Mouse (Mus musculus): ENCODE measurements around the gene Snx5.

Snx5 gene

DNA sequence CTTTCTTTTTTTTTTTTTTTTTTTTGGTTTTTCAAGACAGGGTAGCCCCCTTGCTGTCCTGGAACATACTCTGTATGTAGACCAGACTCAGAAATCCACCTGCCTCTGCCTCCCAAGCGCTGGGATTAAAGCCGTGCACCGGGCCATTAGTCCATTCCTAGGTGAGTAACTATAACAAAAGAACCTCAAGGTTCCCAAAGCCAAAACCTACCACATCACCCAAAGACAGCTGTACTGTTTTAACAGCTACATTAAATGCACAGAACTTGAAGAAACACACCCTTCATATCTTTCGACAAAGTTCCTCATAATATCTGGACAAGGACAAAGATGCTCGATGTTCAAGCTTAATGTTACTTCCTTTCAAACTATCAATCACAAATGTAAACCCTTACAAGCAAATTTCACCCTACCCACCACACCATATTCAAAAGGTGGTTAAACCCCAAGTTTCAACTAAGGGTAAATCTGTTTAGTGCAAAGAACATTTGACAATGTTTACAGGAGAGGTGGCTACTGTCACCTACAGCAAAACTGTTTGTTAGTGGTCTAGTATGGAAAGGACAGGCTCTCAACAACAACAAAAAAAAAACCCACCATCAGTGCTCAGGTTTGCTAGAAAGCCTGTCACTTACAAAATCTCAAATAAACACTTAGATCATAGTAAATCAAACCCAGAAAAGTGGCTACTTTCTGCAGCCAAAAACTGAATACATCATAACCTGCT is 3.5 kb downstream of the Snx5 start:
- DNase-seq = no peak

DNA sequence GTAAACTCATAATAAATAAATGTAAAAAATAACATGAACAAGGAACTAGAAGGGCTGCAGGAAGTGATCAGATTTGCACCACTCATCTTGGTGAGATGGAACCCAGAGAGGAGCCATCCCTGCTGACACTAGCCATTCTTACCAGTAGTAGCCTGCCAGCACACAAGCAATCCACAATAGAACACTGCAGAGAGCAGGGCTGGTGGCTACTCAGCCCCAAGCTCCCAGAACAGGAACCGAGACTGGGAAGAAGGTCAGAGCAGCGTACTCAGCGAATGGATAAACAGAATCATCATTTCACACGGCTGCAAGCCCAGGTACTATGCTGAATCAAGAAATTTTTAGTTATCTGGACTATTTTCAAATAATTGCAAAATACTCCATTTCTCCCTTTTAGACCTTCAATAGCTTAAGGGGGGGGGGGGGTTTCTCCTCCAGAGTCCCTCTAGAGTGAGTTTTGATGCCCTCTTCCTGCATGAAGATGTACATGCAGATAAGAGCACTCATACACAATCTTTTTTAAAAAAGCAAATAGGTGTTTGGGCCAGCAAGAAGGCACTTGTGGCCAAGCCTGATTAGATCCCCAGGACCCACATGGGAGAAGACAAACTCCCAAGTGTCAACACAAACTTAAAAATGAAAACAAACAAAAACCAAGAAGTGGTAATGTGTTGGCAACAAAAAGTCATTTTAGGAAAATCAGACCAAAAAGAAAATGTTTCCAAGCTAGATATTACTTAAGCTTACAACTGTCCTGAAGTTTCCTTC is 4.6 kb downstream of the Snx5 start:
- no peak for DNase-seq

DNA sequence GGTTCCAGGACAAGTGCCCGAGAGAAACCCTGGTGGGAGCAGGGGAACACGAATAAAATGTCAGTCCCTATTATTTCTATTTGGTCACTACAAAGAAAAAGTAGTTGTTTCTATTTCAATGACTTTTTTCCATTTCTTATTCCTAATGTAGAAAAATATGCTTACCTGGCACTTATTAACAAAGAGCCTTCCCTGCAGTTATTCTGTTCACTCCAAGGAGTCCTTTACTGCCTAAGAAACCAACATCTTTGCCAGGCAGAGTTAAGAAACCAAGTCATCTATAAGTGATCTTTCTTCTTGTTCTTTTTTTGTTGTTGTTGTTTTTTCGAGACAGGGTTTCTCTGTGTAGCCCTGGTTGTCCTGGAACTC is 5.6 kb downstream of the Snx5 start:
- no peak for DNase-seq

DNA sequence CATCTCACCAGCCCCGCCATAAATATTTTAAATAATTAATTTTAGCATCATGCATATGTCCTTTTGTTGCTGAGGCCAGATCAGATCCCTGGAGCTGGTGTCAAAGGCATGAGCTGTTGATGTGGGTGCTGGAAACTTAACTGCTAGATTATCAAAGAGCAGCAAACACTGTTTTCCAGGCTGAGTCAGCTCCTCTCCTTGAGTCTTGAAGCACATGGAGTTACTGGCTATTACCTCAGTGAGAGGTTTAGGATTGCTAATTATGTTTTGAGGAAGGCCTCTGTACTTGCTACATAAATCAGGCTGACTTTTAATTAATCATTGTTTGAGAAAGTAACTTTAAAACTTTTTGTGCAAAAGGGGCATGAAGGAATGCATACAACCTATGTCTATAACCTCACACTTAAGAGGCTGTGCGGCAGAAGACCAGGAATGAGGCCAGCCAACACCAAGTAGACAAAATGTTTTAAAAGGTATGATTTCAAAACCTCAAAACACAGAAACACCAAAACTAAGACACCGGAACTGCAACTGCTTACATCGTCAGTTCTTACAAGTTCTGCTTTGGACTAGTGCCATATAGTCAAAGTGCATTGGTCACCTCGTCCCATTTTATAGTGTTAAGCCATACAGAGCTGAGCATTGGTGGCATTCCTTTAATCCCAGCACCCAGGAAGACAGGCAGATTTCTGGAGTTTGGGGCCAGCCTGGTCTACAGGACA is 6.1 kb downstream of the Snx5 start:
- no peak for DNase-seq

DNA sequence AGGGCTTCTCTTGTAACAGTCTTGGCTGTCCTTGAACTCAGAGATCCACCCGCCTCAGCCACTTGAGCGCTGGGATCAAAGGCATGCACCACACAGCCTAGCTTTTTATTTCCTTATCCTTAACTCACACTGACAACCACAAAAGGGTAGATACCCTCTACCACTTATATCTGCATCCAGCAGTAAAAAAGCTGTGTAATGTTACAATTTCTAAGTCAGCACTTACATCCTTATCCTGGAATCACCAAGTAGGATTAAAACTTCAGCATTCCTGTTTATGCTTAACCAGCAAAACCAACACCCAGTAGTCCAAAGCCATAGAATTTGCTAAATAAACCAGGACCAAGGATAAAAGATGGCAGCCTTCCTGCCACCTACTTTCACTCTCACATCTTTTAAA is 7.9 kb downstream of the Snx5 start:
- DNase-seq = no peak

DNA sequence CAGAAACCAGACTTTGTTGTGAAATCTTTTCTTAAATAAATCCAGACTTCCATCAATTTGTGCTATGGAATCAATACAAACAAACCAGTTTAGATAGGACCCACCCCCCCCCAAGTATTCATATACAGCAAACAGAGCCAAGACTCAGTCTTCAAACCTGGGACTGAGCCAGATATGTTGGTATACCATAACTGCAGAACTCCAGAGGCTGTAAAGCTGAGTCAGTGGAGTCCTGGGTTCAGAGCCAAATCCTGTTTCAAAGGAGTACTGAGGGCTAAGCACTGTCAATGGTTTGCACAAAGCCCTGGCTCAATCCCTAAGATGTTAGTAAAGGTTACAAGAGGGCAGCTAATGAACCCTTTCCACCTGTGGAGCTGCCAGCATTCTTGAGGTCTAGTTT is 20.6 kb downstream of the Snx5 start:
- no peak for DNase-seq

DNA sequence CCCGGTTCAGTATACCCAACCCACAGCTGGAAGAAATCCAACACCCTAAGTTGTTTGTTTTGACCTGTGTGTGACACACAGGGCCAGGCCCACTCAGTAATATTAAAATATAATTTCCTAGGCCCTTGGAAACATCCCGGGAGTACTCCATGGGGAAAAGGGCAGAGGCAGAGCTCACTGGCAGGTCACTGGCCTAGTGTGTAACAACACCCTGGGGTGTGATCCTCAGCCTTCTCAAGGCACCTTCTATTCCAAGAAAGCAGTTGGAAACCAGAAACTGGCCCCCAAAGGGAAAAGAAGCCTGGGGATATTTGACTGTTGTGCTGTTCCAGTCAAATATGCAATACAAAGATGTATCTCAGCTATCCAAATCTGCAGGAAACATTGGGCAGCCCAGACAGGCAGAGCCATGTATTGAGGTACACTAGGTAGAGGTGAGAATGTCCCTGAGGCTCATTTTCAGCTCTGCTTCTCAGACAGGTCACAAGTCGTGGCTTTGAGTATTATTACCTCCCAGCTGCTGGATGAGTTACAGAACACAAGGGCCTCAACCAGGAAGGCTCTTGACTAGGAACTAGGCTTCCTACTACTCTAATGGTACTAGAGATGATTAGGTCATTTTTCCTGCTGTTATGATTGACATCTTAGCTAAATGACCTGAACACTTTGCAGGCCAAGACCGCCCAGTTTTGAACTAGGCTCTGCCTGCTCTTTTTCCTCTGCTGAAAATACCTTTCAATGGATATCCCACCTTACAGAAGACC is 21.9 kb downstream of the Snx5 start:
- DNase-seq = no peak

DNA sequence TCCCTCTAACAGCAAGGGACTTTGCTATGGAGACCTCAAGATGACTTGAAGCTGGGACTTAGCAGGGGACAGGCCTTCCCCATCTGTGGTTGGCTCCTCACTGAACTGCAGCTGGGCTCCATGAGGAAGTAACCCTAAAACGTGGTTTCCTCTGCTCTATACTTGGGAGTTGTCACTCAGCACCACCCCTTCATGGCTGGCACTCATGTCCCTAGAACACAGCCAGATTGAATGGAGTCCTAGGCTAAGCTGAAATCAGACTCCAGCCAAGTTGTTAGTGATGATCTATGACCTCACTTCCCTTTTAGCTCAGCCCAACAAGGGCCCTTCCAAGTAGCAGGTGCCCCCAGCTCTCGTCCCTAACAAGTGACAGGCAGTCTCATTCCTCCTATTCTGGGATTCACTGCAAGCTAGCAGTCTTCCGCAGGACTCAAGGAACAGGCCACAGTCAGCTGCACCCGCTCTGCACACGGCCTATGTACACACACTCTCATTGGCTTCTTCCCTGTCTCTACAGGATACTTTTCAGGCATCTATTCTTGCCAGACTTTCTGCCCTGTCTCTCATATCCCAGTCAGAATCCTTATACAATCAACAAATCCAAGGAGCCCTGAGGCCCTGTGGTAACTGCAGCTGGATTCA is 23.2 kb downstream of the Snx5 start:
- no peak for DNase-seq

DNA sequence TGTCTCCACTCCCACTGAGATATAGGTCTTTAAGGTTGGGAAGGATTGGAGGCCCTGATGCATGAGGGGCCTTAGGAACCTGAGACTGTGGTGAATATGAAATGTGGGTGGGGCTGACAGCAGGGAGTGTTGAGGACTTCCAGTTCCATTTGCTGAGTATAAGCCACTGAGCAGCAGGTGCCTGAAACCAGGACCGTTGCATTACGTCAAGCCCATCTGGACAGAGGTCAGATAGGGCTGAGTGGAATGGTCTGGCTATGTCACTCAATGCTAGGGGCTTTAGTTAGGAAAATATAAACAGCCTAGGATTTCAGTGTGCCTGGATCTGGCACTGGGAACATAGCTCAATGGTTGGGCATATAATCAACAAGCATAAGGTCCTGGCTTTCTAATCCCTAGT is 24.4 kb downstream of the Snx5 start:
- DNase-seq = no peak

DNA sequence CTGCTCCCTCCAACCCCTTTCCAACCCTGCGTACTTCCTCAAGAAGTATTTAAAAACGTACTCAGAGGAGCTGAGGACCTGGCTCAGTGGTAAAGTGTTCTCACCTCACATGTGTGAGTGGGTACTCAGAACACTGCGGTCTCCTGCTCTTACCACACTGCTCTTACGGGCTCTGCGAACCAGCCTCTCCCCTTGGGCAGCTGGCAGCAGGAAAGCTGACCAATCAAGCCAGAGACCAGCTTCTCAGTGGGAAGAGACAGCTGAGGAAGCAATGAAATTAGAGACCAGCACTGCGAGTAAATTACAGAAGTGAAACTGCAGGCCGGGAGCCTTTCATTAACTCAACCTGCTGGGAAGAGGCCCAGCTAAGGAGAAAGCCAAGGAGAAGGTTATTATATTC is 25.2 kb downstream of the Snx5 start:
- DNase-seq = no peak

DNA sequence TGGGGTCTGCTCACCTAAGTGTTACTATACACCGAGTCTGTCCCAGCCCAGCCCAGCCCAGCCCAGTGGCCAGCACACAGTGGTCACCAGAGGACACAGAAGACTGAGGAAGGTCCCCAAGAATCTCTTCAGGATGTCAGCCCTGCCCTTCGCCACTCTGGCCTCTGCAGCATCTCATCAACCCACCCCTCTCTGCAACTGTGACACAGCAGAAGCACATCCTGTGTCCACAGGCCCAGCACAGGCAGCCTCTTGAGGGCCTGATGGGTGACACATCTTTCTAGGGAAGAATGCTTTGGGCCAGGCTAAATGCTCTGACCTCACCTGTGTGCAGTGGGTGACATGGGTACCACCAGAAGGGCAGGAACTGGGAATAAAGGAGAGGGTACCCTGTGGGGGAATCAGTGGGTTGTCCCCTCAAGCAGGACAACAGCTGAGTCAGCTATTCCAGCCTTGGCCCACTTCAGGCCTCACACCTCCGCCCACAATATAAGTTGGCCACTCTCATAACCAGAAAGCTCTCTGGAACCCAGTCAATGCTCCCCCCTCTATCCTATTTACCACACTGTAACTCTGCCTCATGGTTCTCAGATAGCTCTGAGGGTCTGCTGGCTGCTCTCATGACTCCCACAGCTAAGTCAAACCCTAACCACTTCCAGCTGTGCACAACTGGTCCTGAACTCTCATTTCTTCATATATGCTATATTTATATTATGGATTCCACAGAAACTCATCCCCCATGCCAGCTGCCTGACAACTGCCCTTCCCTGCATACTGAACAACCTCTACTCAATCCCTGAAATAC is 30.4 kb downstream of the Snx5 start:
- no peak for DNase-seq

DNA sequence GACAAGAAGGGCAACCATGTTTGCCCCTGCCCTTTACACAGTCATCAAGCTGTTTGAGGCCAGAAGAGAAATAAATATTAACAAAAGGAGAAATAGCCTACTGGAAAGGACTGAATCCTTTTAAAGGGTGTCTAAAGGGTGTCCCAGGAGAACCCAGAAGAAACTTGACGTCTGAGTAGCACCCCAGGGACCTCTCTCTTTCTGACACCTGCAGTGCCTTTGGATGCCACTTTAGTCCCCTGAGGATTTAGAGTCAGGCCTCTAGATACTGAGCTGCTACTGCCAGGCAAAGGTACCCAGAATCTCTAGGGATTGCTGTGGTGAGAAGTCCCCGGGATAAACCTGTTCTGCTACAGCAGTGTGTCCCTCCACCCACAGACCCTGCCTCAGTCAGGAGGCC is 31.4 kb downstream of the Snx5 start:
- no peak for DNase-seq

DNA sequence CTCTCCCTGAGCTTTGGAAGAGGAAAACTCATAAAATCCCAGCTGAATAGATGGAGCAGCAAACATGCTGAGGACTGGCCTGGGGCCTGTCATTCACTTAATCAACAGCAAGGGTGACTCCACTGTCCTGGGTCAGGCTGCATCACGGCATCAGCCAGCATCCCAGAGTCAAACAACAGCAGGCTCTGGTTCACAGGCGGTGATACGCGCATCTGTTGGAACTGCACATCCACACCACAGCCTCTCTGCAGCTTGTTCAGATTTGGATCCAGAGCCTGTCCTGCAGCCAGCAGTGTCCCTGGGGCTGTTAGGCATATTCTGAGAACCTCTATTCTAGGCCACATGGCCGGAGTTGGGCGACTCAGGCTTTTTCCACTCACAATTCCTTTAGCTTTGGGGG is 32.4 kb downstream of the Snx5 start:
- no peak for DNase-seq

DNA sequence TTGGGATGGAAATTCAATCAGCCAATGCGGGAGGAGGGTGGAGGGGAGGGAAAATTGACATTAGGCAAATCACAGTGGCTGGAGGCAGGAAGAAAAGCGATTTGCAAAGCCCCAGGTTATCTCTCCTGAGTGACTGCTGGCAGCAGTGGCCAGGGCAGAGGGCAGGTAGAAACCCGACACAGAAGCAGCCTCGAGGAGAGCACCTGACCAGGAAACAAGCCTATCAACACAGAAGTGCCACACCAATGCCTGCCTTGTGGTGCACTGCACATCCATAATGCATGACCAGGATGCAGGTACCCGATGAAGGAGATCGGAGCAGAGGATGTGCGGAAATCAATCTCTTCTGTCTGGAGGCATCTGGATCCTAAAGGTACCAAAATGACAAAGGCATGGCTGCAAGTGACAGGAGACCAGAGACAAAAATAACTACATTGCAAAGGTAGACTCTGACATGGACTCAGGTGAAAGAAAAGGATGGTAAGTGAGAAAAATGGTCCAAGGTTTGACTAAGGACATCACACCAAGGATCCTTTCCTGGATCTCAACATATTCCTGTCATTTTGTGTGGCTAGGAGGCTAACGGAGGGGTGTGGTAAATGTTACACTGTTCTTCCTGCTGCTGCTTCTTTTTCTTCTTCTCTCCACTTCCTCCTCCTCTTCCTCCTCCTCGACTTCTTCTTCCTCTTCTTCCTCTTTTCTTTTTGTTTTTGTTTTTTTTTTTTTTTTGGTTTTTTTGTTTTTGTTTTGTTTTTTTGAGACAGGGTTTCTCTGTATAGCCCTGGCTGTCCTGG is 33.7 kb downstream of the Snx5 start:
- DNase-seq = no peak

DNA sequence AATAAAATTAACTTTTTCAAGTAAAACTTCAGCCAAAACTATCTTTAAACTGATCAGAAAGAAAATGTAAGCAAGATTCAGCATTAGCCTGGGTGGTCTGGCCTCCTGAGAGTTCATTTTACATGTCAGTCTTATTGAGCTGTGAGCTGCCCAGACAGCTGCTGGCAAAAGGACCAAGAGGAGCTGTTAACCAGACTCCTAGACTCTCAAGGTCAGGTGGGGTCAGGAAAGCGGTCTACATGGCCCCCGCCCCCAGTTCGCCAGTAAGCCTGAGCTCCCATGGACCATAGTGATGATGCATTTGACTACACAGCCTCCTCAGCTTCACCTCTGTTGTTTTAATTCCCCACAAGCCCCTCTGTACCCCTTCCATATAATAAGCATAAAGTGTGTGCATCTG is 34.9 kb downstream of the Snx5 start:
- no peak for DNase-seq

DNA sequence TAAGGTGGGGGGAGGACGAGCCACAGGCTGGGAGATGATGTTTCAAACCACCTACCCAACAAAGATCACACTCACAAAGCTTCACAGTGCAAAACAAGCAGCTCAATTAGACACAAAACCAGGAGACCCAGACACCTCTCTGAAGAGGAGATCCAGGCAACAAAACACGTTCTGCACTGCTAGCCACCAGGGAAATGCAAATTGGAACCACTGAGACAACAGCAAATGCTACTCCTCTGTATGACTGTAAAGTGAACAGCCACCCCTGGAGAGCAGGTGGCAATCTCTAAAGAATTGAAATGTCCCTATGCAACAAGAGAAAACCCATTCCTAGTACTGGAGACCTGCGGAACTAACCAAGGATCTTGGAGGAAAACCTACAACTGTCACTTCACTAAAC is 37.2 kb downstream of the Snx5 start:
- DNase-seq = no peak

DNA sequence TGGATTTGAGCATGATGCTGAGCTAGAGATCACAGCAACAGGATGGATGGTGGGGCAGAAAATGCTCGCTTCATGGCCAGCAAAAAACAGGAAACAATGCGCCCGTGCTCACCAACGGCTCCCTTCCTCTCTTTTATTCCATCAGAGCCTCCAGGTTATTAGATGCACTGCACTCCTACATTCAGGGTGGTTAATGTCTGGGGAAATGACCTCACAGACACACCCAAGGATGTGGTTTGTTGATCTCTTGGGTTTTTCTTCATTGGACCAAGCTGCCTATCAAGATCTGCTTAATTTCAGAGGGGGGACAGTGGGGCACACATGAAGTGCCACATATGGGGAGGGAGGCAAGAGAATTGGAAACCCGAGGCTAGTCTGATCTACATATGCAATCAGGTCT is 39.6 kb downstream of the Snx5 start:
- no peak for DNase-seq

DNA sequence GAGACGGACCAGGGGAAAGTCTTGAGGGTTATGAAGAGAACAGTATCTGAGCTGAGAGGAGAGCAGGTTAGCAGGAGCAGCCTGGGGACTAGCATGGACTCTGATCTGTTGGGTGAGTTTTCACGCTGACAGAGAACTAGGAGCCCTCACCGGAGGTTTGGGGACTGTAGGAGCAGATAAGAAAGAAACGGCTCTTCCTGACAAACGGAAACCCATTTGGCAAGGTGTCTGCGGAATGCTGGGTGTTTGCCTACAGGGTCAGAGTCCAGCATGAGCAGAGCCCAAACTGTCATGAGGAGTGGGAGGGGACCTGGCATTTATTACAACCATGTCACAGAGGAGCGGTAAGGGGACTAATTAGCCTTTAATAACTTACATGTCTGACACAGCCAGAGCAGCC is 40.2 kb downstream of the Snx5 start:
- DNase-seq = no peak

DNA sequence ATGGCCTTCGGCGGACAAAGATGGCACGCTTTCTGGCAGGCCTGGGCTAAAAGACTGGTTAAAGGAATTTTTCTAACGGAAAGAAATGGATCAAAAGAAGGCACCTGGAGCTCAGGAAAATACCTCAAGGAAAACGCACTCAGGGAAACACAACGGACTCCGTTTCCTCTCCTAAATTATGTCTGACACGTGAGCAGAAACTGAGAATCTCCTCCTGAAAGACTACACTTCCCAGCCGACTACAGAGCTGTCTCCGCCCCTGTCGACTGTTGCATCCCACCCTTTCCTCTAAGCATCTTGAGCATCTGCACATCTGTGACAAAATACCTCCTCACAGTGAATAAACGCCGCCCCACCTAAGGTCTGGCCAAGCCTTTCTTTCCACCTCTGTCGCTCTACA is 41.1 kb downstream of the Snx5 start:
- DNase-seq = no peak

DNA sequence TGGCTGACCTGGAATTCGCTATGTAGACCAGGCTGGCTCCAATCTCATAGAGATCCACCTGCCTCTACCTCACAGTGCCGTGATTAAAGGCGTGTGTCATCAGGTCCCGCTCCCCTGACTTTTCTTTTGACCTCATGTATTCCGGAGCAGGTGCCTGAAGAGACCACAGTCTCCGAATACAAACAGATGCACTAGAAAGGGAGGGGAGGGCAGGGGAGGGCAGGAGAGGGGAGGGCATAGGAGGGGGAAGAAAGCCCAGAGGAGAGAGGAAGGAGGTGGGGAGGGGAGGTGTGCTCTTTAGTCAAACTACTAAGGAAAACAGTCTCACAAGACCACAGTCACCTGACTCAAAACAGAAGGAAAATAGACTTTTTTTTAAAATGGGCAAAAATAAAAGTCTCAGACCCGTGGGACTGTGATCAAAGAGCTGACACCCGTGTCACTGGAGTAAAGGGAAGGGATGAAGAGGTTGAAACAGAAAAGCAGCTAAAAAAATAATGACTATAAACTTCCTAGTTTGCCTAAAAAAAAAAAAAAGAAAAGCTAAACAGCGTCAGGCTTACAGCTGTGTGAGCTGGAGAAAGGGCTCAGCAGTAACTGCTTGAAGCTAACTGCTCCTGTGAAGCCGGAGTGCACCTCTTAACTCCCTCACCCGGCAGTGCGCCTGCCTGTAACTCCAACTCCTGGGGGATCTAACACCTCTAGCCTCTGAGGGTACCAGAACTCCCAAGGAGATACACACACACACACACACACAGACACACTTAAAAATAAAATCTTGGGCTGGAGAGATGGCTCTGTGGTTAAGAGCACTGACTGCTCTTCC is 42.0 kb downstream of the Snx5 start:
- peak; percentile 54 for DNase-seq

Measured in thymus, postnatal 25 days (tissue).